Mouse (Mus musculus): Measurements from ENCODE around the gene Kcnh2. TPM values are rescaled to one million over a fixed set of nuclear protein-coding genes. Genes with fewer than 3 reads are reported as not detected.

Gene Kcnh2
- polyA plus RNA-seq, 1 experiment from 2014 or later: 3.0 TPM

DNA sequence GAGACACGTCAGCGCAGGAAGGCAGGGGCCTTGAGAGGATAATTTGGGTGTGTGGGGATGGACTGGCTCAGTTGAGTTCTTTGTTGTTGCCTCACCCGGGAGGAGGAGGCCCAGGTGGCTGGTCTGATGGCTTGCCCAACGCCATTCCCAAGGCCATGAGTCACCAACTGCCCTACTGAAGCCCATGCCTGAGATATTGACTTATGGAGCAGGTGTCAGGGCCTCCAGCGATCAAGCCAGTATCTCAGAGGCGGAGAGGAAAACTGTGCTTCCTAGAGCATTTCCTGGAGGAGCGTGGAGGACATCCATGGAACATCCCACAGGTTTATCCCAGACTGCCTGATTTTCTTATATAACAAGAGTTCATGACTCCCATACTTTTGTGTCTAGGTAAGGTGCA lies 41.3 kb upstream of the Kcnh2 start:
- H3K36me3 ChIP-seq (ENCODE audit: control insufficient read depth, insufficient read depth): no peaks in the 10 kb centered on the region
- TF ChIP-seq CTCF (IDR thresholded peaks at IDR 0.05; ENCODE audit: low read depth): no peak
- WGBS: 43% methylated on average over 7 of the region's 7 CpGs
- no peaks in the 10 kb centered on the region for H3K9me3 ChIP-seq (ENCODE audit: control insufficient read depth)
- H3K4me2 ChIP-seq (replicated peaks; ENCODE audit: low read depth): no peak overlapping the region
- ATAC-seq: peak; percentile 29
- H3K9ac ChIP-seq (ENCODE audit: low read depth, low read length): no peak overlapping the region
- H3K4me1 ChIP-seq (replicated peaks; ENCODE audit: control insufficient read depth, insufficient read depth, low read length): peaks cover 8% of the 10 kb centered on the region
- H3K27me3 ChIP-seq (replicated peaks; ENCODE audit: control insufficient read depth, insufficient read depth, low read length): 0 out of 2 replicates have a peak, but pooled peaks cover 3% of the 10 kb centered on the region
- peak overlapping the region; percentile 23 for H3K27ac ChIP-seq (ENCODE audit: low read depth, low read length)
- H3K4me3 ChIP-seq (ENCODE audit: low read depth, low read length): no peak overlapping the region

DNA sequence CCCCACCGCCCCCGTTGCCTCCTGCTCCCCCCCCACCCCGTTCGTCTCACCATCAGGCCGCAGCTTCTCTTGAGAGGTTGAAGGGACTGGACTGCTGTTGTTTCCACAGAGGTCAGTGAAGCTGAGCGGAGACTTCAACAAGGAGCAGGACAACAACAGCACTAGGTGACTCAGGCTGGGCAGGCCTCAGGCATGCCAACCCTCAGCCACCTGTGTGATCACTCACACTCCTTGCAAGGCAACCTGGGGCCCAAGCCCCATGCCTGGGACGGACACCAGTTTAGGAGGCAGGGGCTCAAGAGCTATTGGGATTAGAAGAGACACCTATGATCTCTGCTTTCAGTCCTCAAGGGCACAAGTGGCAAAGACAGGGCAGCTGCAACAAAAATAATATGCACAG lies 40.5 kb upstream of the Kcnh2 start, which contains the start of gene Atg9b:
Atg9b (minus strand) TSS at position 280 of the 400 bp plus-strand sequence.
- peaks cover 14% of the 10 kb centered on the region for H3K4me1 ChIP-seq (replicated peaks; ENCODE audit: control insufficient read depth, insufficient read depth, low read length)
- H3K9me3 ChIP-seq (ENCODE audit: control insufficient read depth): no peaks in the 10 kb centered on the region
- H3K9ac ChIP-seq (ENCODE audit: low read depth, low read length): no peak within 1 kb of the TSS
- H3K4me2 ChIP-seq (replicated peaks; ENCODE audit: low read depth): no peak within 1 kb of the TSS
- H3K36me3 ChIP-seq (ENCODE audit: control insufficient read depth, insufficient read depth): no peaks in the 10 kb centered on the region
- TF ChIP-seq CTCF (IDR thresholded peaks at IDR 0.05; ENCODE audit: low read depth): no peak
- ATAC-seq: no peak
- peak within 1 kb of the TSS; percentile 23 for H3K27ac ChIP-seq (ENCODE audit: low read depth, low read length)
- 0 out of 2 replicates have a peak, but pooled peaks cover 5% of the 10 kb centered on the region for H3K27me3 ChIP-seq (replicated peaks; ENCODE audit: control insufficient read depth, insufficient read depth, low read length)
- H3K4me3 ChIP-seq (ENCODE audit: low read depth, low read length): no peak within 1 kb of the TSS
- WGBS: 84% methylated on average over 7 of the region's 7 CpGs

DNA sequence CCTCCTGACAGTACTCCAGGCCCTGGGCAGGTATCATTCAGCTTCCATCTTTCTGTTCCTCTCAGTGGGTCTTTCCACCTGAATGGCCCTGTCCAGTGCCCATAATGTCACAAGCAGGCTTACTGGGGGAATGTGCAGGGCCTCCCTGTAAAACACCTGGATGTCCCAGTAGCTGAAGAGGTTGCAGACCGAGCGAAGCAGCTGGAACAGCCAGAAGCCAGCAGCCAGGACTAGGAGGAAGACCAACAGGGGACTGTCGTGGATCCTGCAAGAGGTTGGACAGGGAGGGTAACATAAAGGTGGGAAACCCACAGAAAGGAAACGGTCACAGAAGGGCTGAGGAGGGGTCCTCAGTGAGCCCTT lies 38.2 kb upstream of the Kcnh2 start:
- H3K27me3 ChIP-seq (replicated peaks; ENCODE audit: control insufficient read depth, insufficient read depth, low read length): 0 out of 2 replicates have a peak, but pooled peaks cover 5% of the 10 kb centered on the region
- no peak for TF ChIP-seq CTCF (IDR thresholded peaks at IDR 0.05; ENCODE audit: low read depth)
- ATAC-seq: no peak

DNA sequence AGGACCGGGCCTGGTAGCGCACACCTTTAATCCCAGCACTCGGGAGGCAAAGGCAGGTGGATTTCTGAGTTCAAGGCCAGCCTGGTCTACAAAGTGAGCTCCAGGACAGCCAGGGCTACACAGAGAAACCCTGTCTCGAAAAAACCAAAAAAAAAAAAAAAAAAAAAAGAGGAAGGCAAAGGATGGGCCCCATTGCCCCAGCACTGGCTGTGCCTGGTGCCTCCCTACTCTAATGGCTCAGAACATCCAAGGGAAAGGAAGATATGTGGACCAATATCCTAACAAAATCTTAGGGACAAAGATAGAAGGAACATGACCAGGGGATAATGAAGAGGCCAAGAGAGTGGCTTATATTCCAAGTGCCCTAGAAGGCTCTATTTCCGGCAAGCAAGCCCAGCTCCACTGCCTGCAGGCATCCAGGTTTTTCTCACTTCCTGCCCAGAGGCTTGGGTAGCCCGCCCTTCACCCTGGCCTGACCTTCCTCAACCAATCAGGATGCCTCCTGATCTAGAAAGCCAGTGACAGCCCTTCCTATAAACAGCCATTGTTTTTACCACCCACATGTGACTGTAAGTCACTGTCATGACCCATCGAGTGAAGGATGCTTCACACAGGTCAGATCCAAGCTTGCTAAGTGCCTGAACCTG lies 37.7 kb upstream of the Kcnh2 start:
- Histone ChIP-seq H3K27me3 (replicated peaks; ENCODE audit: control insufficient read depth, insufficient read depth, low read length) (0 out of 2 replicates have a peak, but pooled peaks cover 5% of the 10 kb centered on the region), H3K4me3 (ENCODE audit: low read depth, low read length) (no peak overlapping the region), H3K9me3 (ENCODE audit: control insufficient read depth) (no peaks in the 10 kb centered on the region), H3K9ac (ENCODE audit: low read depth, low read length) (no peak overlapping the region), H3K27ac (ENCODE audit: low read depth, low read length) (no peak overlapping the region), H3K36me3 (ENCODE audit: control insufficient read depth, insufficient read depth) (no peaks in the 10 kb centered on the region), H3K4me1 (replicated peaks; ENCODE audit: control insufficient read depth, insufficient read depth, low read length) (peaks cover 14% of the 10 kb centered on the region), H3K4me2 (replicated peaks; ENCODE audit: low read depth) (no peak overlapping the region)
- 68% methylated on average over 6 of the region's 7 CpGs for WGBS
- 0 out of 2 replicates have a peak, but pooled peaks have one; percentile 13 for ATAC-seq
- no peak for TF ChIP-seq CTCF (IDR thresholded peaks at IDR 0.05; ENCODE audit: low read depth)

More for the DNA sequence above, 38.2 kb upstream of the Kcnh2 start:
- Histone ChIP-seq H3K27ac (ENCODE audit: low read depth, low read length) (no peak overlapping the region), H3K36me3 (ENCODE audit: control insufficient read depth, insufficient read depth) (no peaks in the 10 kb centered on the region), H3K4me2 (replicated peaks; ENCODE audit: low read depth) (no peak overlapping the region), H3K9ac (ENCODE audit: low read depth, low read length) (no peak overlapping the region), H3K4me1 (replicated peaks; ENCODE audit: control insufficient read depth, insufficient read depth, low read length) (peaks cover 14% of the 10 kb centered on the region), H3K9me3 (ENCODE audit: control insufficient read depth) (no peaks in the 10 kb centered on the region), H3K4me3 (ENCODE audit: low read depth, low read length) (no peak overlapping the region)
- WGBS: 83% methylated on average over 4 of the region's 4 CpGs

DNA sequence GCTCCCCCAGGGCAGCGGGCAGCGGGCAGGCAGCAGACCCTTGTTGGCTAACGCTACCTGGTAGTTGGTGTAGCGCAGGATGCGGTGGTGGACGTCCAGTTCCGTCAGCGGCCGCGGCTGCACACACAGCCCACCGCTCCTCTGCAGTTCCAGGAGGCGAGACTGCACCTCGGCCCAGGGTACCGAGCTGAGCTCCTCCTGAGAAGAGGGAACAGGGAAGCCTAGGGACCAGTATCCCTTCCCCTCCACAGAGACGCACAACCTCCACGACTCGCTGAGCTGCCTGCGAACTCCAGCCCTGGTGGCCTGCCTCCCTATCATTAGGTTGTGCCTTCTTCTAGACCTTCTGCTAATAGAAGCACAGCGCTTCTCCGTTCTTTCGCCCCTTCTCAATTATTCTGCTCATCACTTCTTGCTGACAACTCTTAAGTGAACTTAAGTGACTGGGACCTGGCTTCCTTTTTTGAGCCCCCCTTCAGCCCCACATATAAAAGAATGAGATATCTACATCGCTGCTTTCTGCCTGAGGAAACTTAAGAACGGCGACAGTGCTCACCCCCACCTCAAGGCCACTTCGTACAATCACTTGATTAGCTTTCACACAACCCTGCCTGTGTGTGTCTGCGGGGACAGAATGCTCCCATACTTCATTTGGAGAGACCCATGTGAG lies 37.0 kb upstream of the Kcnh2 start:
- Histone ChIP-seq H3K4me2 (replicated peaks; ENCODE audit: low read depth) (peak overlapping the region; percentile 78), H3K27me3 (replicated peaks; ENCODE audit: control insufficient read depth, insufficient read depth, low read length) (0 out of 2 replicates have a peak, but pooled peaks cover 5% of the 10 kb centered on the region), H3K9me3 (ENCODE audit: control insufficient read depth) (no peaks in the 10 kb centered on the region), H3K4me1 (replicated peaks; ENCODE audit: control insufficient read depth, insufficient read depth, low read length) (peaks cover 14% of the 10 kb centered on the region), H3K9ac (ENCODE audit: low read depth, low read length) (0 out of 2 replicates have a peak overlapping the region, but pooled peaks have one; percentile 31), H3K36me3 (ENCODE audit: control insufficient read depth, insufficient read depth) (no peaks in the 10 kb centered on the region), H3K4me3 (ENCODE audit: low read depth, low read length) (peak overlapping the region; percentile 32), H3K27ac (ENCODE audit: low read depth, low read length) (no peak overlapping the region)
- WGBS: 33% methylated on average over 26 of the region's 26 CpGs
- no peak for ATAC-seq
- TF ChIP-seq CTCF (IDR thresholded peaks at IDR 0.05; ENCODE audit: low read depth): no peak; the same call in 1 of the 2 replicates

All from intestine, postnatal 0 days (tissue).